21 mouse cellular contexts compared by ENCODE assay signal in the genomic region with DNA sequence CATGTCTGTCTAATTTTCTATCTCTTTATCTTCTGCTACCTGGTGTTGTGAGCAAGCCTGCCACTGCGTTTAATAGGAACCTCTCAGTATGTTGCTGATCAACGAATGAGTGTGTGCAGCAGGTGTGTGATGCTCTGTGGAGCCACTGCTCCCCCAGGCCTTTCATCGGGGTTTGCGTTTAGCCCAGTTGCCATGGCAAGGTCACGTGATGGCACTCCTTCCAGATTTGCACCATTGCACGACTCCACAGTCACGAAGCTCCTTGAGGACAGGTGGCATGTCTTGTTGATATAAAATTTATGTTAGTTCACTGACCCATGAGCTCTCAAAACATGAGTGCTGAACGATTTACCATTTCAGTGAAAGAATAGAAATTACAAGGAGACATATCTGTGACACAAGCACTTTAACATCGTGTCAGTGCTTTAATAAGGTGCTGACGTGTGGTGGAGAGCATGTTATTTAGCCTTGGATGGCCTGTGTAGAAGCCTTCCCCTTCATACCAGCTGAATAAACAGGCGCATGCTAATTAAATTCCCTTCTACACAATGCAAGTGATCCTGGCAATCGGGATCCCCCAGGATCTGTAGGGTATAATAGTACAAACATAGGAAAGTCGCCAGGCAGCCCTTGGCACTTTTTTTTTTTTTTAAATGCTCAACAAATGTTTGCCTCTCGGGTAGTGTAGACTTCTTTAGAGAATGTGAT.
DNase-seq lines count a peak whose midpoint lies in the region; ATAC-seq and TF ChIP-seq lines count a peak whose summit lies in the region.
"Had no signal": no experiment of that assay in that cellular context is flagged by ENCODE, and none has a peak within 500 bp of the region (broad histone marks: within the 10 kb centered on the region; RNA-seq: fewer than 3 reads in every experiment).

No protein-coding gene starts in this region.

- H3K4me3 ChIP-seq in forebrain, embryonic 14.5 days (ENCODE audit: low read depth, low read length), result no peak overlapping the region
- H3K4me3 ChIP-seq in forebrain, embryonic 15.5 days, result no peak overlapping the region
- H3K4me3 ChIP-seq in kidney, embryonic 16.5 days (ENCODE audit: low read length), result no peak overlapping the region
- H3K4me3 ChIP-seq in C2C12 (ENCODE audit: insufficient read depth, poor library complexity, severe bottlenecking), result no peak overlapping the region
- H3K4me3 ChIP-seq in embryonic facial prominence, embryonic 14.5 days (ENCODE audit: low read depth, low read length), result no peak overlapping the region
- H3K4me3 ChIP-seq in thymus, adult 2 months (ENCODE audit: control insufficient read depth, insufficient read depth, low read length), result no peak overlapping the region
- H3K4me3 ChIP-seq: embryonic facial prominence, embryonic 15.5 days; hindbrain, embryonic 15.5 days; intestine, embryonic 15.5 days; liver, embryonic 13.5 days; megakaryocyte, embryonic 14.5 days had no signal

- no peak for TF ChIP-seq POLR2A in thymus, adult 2 months (IDR thresholded peaks at IDR 0.05; ENCODE audit: control insufficient read depth, extremely low read depth, insufficient read depth, low read length, poor library complexity)

- WGBS in forebrain, embryonic 14.5 days, result 67% methylated on average over 14 of the region's 14 CpGs
- WGBS in forebrain, embryonic 15.5 days, result 59% methylated on average over 14 of the region's 14 CpGs
- WGBS in kidney, embryonic 16.5 days, result 32% methylated on average over 14 of the region's 14 CpGs
- WGBS in embryonic facial prominence, embryonic 14.5 days, result 51% methylated on average over 14 of the region's 14 CpGs
- 89% methylated on average over 14 of the region's 14 CpGs for WGBS in thymus, adult 2 months

- H3K9ac ChIP-seq in forebrain, embryonic 14.5 days (ENCODE audit: low read length), result no peak overlapping the region
- no peak overlapping the region for H3K9ac ChIP-seq in forebrain, embryonic 15.5 days (replicated peaks)
- no peak overlapping the region for H3K9ac ChIP-seq in kidney, embryonic 16.5 days (replicated peaks; ENCODE audit: low read length)
- no peak overlapping the region for H3K9ac ChIP-seq in embryonic facial prominence, embryonic 14.5 days (ENCODE audit: low read depth, low read length)
- H3K9ac ChIP-seq: embryonic facial prominence, embryonic 15.5 days; hindbrain, embryonic 15.5 days; intestine, embryonic 15.5 days; liver, embryonic 13.5 days had no signal

- H3K27me3 ChIP-seq in forebrain, embryonic 14.5 days (replicated peaks; ENCODE audit: control insufficient read depth, insufficient read depth, low read length), result no peaks in the 10 kb centered on the region
- no peaks in the 10 kb centered on the region for H3K27me3 ChIP-seq in forebrain, embryonic 15.5 days
- H3K27me3 ChIP-seq in kidney, embryonic 16.5 days (ENCODE audit: insufficient read depth, low read length), result no peaks in the 10 kb centered on the region
- no peaks in the 10 kb centered on the region for H3K27me3 ChIP-seq in C2C12 (ENCODE audit: control insufficient read depth, insufficient read depth, insufficient read length)
- H3K27me3 ChIP-seq in embryonic facial prominence, embryonic 14.5 days (replicated peaks; ENCODE audit: control insufficient read depth, insufficient read depth, low read length), result no peaks in the 10 kb centered on the region
- no peaks in the 10 kb centered on the region for H3K27me3 ChIP-seq in thymus, adult 2 months (ENCODE audit: control insufficient read depth, insufficient read depth, low read length)
- H3K27me3 ChIP-seq: embryonic facial prominence, embryonic 15.5 days; hindbrain, embryonic 15.5 days; intestine, embryonic 15.5 days; liver, embryonic 13.5 days; megakaryocyte, embryonic 14.5 days had no signal

- no peak overlapping the region for H3K4me2 ChIP-seq in forebrain, embryonic 14.5 days (ENCODE audit: low read length)
- H3K4me2 ChIP-seq in forebrain, embryonic 15.5 days (replicated peaks), result no peak overlapping the region
- H3K4me2 ChIP-seq in kidney, embryonic 16.5 days (replicated peaks; ENCODE audit: low read depth, low read length), result no peak overlapping the region
- H3K4me2 ChIP-seq in embryonic facial prominence, embryonic 14.5 days (ENCODE audit: low read depth, low read length), result no peak overlapping the region
- H3K4me2 ChIP-seq: embryonic facial prominence, embryonic 15.5 days; hindbrain, embryonic 15.5 days; intestine, embryonic 15.5 days; liver, embryonic 13.5 days had no signal

- peak; percentile 24 for DNase-seq in forebrain, embryonic 14.5 days (ENCODE audit: low spot score)
- DNase-seq in kidney, adult 8-10 months, result no peak
- DNase-seq in embryonic facial prominence, embryonic 14.5 days (ENCODE audit: low spot score), result peak; percentile 45
- no peak for DNase-seq in thymus, adult 2 months
- no peak for DNase-seq in thymus, postnatal 10 days (ENCODE audit: low spot score in 2 of 2)
- DNase-seq: adrenal gland, postnatal 25 days; cerebellum, adult 9-10 months; gastrocnemius, postnatal 36 days; layer of hippocampus, adult 9-11 months; liver, embryonic 13.5 days; lung, adult 2 months; lung, postnatal 36 days; right cerebral cortex, postnatal 4 days had no signal

- H3K9me3 ChIP-seq in forebrain, embryonic 14.5 days (replicated peaks; ENCODE audit: control insufficient read depth, low read length), result no peaks in the 10 kb centered on the region
- H3K9me3 ChIP-seq in forebrain, embryonic 15.5 days, result no peaks in the 10 kb centered on the region
- H3K9me3 ChIP-seq in kidney, embryonic 16.5 days (ENCODE audit: low read length), result no peaks in the 10 kb centered on the region
- no peaks in the 10 kb centered on the region for H3K9me3 ChIP-seq in embryonic facial prominence, embryonic 14.5 days (ENCODE audit: control insufficient read depth, low read length)
- H3K9me3 ChIP-seq: embryonic facial prominence, embryonic 15.5 days; hindbrain, embryonic 15.5 days; intestine, embryonic 15.5 days; liver, embryonic 13.5 days; megakaryocyte, embryonic 14.5 days had no signal

- no peaks in the 10 kb centered on the region for H3K36me3 ChIP-seq in forebrain, embryonic 14.5 days (ENCODE audit: control insufficient read depth, insufficient read depth, low read length)
- H3K36me3 ChIP-seq in forebrain, embryonic 15.5 days, result no peaks in the 10 kb centered on the region
- no peaks in the 10 kb centered on the region for H3K36me3 ChIP-seq in kidney, embryonic 16.5 days (ENCODE audit: insufficient read depth, low read length)
- H3K36me3 ChIP-seq in C2C12 (ENCODE audit: control insufficient read depth, insufficient read depth), result no peaks in the 10 kb centered on the region
- H3K36me3 ChIP-seq in embryonic facial prominence, embryonic 14.5 days (ENCODE audit: control insufficient read depth, insufficient read depth, low read length), result no peaks in the 10 kb centered on the region
- no peaks in the 10 kb centered on the region for H3K36me3 ChIP-seq in thymus, adult 2 months (ENCODE audit: control insufficient read depth, insufficient read depth, low read length)
- H3K36me3 ChIP-seq: embryonic facial prominence, embryonic 15.5 days; hindbrain, embryonic 15.5 days; intestine, embryonic 15.5 days; liver, embryonic 13.5 days had no signal

- no peaks in the 10 kb centered on the region for H3K79me2 ChIP-seq in C2C12 (ENCODE audit: control insufficient read depth, insufficient read depth)

- H3ac ChIP-seq in C2C12 (ENCODE audit: control insufficient read depth, insufficient read length, low read depth), result no peak overlapping the region

- no peaks in the 10 kb centered on the region for H3K4me1 ChIP-seq in forebrain, embryonic 14.5 days (ENCODE audit: control insufficient read depth, insufficient read depth, low read length)
- 0 out of 2 replicates have a peak, but pooled peaks cover 6% of the 10 kb centered on the region for H3K4me1 ChIP-seq in forebrain, embryonic 15.5 days
- peaks cover 3% of the 10 kb centered on the region; the same call in 1 of the 2 replicates for H3K4me1 ChIP-seq in kidney, embryonic 16.5 days (ENCODE audit: insufficient read depth, low read length)
- H3K4me1 ChIP-seq in embryonic facial prominence, embryonic 14.5 days (ENCODE audit: control insufficient read depth, insufficient read depth, low read length), result peaks cover 8% of the 10 kb centered on the region; the same call in 1 of the 2 replicates
- no peaks in the 10 kb centered on the region for H3K4me1 ChIP-seq in thymus, adult 2 months (replicated peaks; ENCODE audit: control insufficient read depth, insufficient read depth, low read length)
- H3K4me1 ChIP-seq: hindbrain, embryonic 15.5 days; intestine, embryonic 15.5 days; liver, embryonic 13.5 days; megakaryocyte, embryonic 14.5 days had no signal

- no peaks in the 10 kb centered on the region for H3K79me3 ChIP-seq in C2C12 (ENCODE audit: low read depth)

- peak; percentile 40 for ATAC-seq in forebrain, embryonic 14.5 days
- ATAC-seq in forebrain, embryonic 15.5 days (replicated peaks), result no peak
- ATAC-seq in kidney, embryonic 16.5 days (ENCODE audit: low FRiP score, low TSS enrichment), result peak; percentile 91
- no peak for ATAC-seq in embryonic facial prominence, embryonic 14.5 days (ENCODE audit: low read depth)
- ATAC-seq: intestine, embryonic 15.5 days; midbrain, embryonic 16.5 days had no signal

- H3K27ac ChIP-seq in forebrain, embryonic 14.5 days (ENCODE audit: low read depth, low read length), result no peak overlapping the region
- no peak overlapping the region for H3K27ac ChIP-seq in forebrain, embryonic 15.5 days (replicated peaks)
- 0 out of 2 replicates have a peak overlapping the region, but pooled peaks have one; percentile 6 for H3K27ac ChIP-seq in kidney, embryonic 16.5 days (ENCODE audit: low read length)
- no peak overlapping the region for H3K27ac ChIP-seq in embryonic facial prominence, embryonic 14.5 days (replicated peaks; ENCODE audit: low read depth, low read length)
- no peak overlapping the region for H3K27ac ChIP-seq in thymus, adult 2 months (ENCODE audit: control insufficient read depth, insufficient read depth, low read length)
- H3K27ac ChIP-seq: embryonic facial prominence, embryonic 15.5 days; hindbrain, embryonic 15.5 days; intestine, embryonic 15.5 days; liver, embryonic 13.5 days had no signal

- TF ChIP-seq CTCF in C2C12 (IDR thresholded peaks at IDR 0.05; ENCODE audit: control insufficient read depth, insufficient read depth, insufficient read length), result no peak
- no peak for TF ChIP-seq CTCF in thymus, adult 2 months (IDR thresholded peaks at IDR 0.05; ENCODE audit: borderline replicate concordance, control insufficient read depth, extremely low read depth, insufficient read depth, low read length, poor library complexity)

TF ChIP-seq in C2C12, 6 proteins besides CTCF, POLR2A, EP300 and RAD21:
- TF ChIP-seq USF1 (IDR thresholded peaks at IDR 0.05; ENCODE audit: low read depth) (peak; percentile 20), MAX (IDR thresholded peaks at IDR 0.05) (no peak)

Comparison
In these comparisons a context has a peak if more than half of its experiments do, and no peak if none do; other contexts are left out.
1. ATAC-seq: peak in forebrain, embryonic 14.5 days (single experiment) and kidney, embryonic 16.5 days (single experiment); none in forebrain, embryonic 15.5 days (single experiment) and embryonic facial prominence, embryonic 14.5 days (single experiment).
2. DNase-seq: peak in forebrain, embryonic 14.5 days (single experiment) and embryonic facial prominence, embryonic 14.5 days (single experiment); none in kidney, adult 8-10 months (0 of 2), thymus, adult 2 months (single experiment) and thymus, postnatal 10 days (0 of 2).